Mouse (Mus musculus) heart, postnatal 36 days (tissue): Measurements from ENCODE around the gene Vmn2r117. TPM values are rescaled to one million over a fixed set of nuclear protein-coding genes. Genes with fewer than 3 reads are reported as not detected.
"Not testable (repeated sequence)": the region's sequence is repeated elsewhere in the genome, so short reads cannot be mapped to it uniquely, and the experiment has no call there.

ENCODE experiments used
- DNase-seq, 2 experiments: peaks; one replicate each; pipeline ENCODE4 v3.0.0; 2021 to 2022
- intact Hi-C: fragments of 180-260 bp; cut with DNase I; formaldehyde crosslinking; loops from one replicate; pipeline ENCODE4 v1.15.1; 2025
- total RNA-seq, 2 experiments: library from RNA; stranded (reverse); gene quantifications; 2 replicates each; pipeline ENCODE4 v1.2.3; 2021

The Vmn2r117 gene
- total RNA-seq = not detected

DNA sequence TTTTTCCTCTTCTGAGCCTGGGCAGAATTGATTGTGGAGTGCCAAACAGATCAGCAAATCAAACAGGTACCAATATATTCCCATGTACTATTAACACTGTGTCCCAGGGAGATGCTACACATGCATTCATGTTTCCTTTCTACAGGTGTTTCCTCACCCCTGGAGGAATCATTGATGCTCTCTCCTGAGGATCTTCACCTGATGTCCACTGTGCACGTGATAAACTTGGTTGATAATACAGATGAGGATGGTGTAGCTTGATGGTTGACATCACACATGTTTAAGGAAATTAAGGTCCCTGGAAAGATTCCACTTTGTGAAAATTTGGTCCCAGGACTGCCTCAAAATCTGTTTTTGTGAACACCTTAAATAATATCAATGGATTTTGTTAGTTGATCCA, at the start of gene Vmn2r117:
Vmn2r117 (minus strand) TSS at position 101 of the 400 bp plus-strand sequence.
- intact Hi-C loops = loop anchor here (5.0 kb wide), 1 partner anchor 132 kb away; no protein-coding TSS in a partner anchor

DNA sequence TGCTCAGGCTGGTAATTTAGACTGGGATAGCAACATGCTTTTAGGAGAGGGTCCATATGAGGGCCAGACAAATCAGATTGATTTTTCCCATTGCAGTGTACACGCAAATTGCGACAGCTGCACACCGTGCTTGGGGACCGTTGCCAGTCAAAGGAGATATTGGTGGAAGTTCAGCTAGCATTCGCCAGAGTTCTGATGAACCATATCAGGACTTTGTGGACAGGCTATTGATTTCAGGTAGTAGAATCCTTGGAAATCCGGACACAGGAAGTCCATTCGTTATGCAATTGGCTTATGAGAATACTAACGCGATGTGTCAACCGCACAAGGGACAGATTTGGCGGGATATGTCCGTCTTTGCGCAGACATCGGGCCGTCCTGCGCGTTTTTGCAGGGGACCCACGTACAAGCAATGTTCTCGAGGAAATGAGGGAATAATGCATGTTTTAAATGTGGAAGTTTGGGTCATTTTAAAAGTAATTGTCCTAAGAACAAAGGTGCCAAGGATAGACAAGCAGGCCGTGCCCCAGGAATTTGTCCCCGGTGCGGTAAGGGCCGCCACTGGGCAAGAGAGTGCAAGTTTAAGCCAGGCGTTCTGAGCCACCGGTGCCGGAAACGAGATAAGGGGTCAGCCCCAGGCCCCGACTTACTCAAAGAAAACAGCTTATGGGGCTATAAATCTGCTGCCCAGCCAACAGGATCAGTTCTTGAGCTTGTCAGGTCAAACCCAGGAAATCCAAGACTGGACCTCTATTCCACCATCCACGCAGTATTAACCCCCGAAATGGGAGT, 43.6 kb upstream of the Vmn2r117 start:
- DNase-seq, intact Hi-C loops: not testable (repeated sequence)

More for the DNA sequence above, at the start of gene Vmn2r117:
- not testable (repeated sequence) for DNase-seq

DNA sequence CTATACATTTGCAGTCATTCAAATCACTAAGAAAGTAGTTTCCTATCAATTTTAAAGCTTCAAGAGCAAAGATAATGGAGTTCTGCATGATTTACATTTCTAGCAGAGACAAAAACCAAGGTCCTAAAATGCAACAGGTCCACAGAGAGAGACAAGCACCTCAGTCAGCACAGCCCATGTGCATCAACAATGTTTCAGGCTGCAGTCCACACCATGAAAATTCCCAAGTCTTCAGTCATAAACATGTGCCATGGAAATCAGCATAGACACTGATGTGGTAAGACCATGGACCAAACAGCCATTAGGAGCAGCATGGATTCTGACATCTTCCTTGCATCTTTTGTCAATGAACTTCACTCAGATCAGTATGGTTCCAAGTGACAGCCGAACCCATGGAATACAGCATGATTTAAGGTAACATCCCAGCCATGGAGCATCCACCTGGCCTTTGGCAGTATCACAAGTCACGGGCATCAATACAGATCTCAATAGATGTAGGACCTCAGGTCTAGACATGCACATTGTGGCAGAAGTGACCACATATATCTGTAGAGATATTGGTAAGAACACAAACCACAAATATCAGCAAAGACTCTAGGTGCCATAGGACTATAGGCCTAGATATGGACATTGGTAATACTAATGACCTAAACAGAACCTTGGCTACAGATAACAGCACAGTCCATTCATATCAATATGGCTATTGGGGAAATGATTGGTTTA, 39.4 kb upstream of the Vmn2r117 start:
- no peak for DNase-seq
- intact Hi-C loops = no loop called here

DNA sequence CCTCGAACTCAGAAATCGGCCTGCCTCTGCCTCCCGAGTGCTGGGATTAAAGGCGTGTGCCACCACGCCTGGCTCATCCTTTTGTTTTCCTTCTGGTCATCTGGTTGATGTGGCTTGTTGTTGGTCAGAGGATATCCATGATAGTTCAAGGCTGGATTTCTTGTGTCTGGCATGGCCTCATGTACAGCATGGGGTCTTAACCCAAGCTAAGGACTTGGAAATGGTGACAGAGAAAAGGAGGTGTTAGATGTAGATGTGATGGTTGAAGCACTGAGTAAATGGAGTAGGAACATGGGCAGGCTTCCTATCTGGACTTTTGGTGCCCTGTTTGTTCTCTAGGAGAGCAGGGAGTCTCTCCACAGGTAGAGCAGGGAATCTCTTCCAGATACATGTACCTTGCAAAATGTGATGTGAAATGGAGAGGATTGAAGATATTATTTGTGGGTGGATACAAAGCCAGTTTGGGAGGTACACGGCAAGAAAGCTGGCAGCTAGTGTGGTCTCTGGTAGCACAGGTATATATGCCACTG, 46.3 kb downstream of the Vmn2r117 start:
- DNase-seq = no peak
- intact Hi-C loops = no loop called here

Other genes with a start within 250 kb of the Vmn2r117 start
- not detected for gene Vmn2r114, start 167.2 kb downstream of the Vmn2r117 start, total RNA-seq
- not detected for gene Vmn2r115, start 136.0 kb downstream of the Vmn2r117 start, total RNA-seq
- not detected for gene Vmn2r116, start 95.1 kb downstream of the Vmn2r117 start, total RNA-seq
- gene Zfp213, start 84.5 kb upstream of the Vmn2r117 start, total RNA-seq = 1 to 10 TPM; 4.9 to 5.1 TPM
- 1 to 10 TPM; 2.4 to 4.1 TPM for gene Zfp13, start 119.8 kb upstream of the Vmn2r117 start, total RNA-seq
- not detected for gene Zscan10, start 121.2 kb upstream of the Vmn2r117 start, total RNA-seq
- gene Mmp25, start 165.6 kb upstream of the Vmn2r117 start, total RNA-seq = under 1 TPM in 1 of 2 experiments, not detected in 1; 0.14 TPM
- not detected for gene Bicdl2, start 180.8 kb upstream of the Vmn2r117 start, total RNA-seq
- gene Hcfc1r1, start 193.9 kb upstream of the Vmn2r117 start, total RNA-seq = 100 to 1,000 TPM; 196 to 206 TPM
- gene Thoc6, start 194.2 kb upstream of the Vmn2r117 start, total RNA-seq = 10 to 100 TPM; 11.6 to 11.7 TPM
- 100 to 1,000 TPM in 1 of 2 experiments, 10 to 100 TPM in 1; 59.4 to 101 TPM for gene Tnfrsf12a, start 197.8 kb upstream of the Vmn2r117 start, total RNA-seq
- gene Cldn6, start 199.6 kb upstream of the Vmn2r117 start, total RNA-seq = not detected
- not detected for gene Cldn9, start 204.3 kb upstream of the Vmn2r117 start, total RNA-seq
- gene 1520401A03Rik, start 243.1 kb upstream of the Vmn2r117 start, total RNA-seq = not detected
- 1 to 10 TPM; 1.2 to 1.6 TPM for gene Pkmyt1, start 246.6 kb upstream of the Vmn2r117 start, total RNA-seq